Mouse (Mus musculus) mesoderm, embryonic 11.5 days (tissue): Measurements from ENCODE around the gene Clcn1.

Experiments
- DNase-seq: peaks from one replicate; pipeline ENCODE4 v3.0.0-alpha.2; 2012; ENCODE audit warnings: low read depth, low spot score

The Clcn1 gene

GRCm38 (mm10) chr6:42364607-42365006, 78.1 kb downstream of the Clcn1 start:
- DNase-seq, result no peak

- no peak for DNase-seq
These were observed 78.7 kb downstream of the Clcn1 start for GRCm38 (mm10) chr6:42365215-42365614.
